Comparison of ENCODE assay signal across 8 mouse cellular contexts in genomic region chr12:100606733-100607132, GRCm38 (mm10).
DNase-seq lines count a peak whose midpoint lies in the region; ATAC-seq and TF ChIP-seq lines count a peak whose summit lies in the region.

No protein-coding gene starts in this region.

- H3K36me3 ChIP-seq in lung, embryonic 14.5 days (ENCODE audit: insufficient read depth), result no peaks in the 10 kb centered on the region

- H3K4me1 ChIP-seq in lung, embryonic 14.5 days (ENCODE audit: insufficient read depth), result no peaks in the 10 kb centered on the region

- no peak overlapping the region for H3K4me3 ChIP-seq in lung, embryonic 14.5 days (ENCODE audit: low read depth, low read length)

- peak; percentile 52 for TF ChIP-seq CTCF in lung, embryonic 14.5 days (IDR thresholded peaks at IDR 0.05; ENCODE audit: low read depth)

- no peaks in the 10 kb centered on the region for H3K9me3 ChIP-seq in lung, embryonic 14.5 days (ENCODE audit: low read depth, low read length)

- no peak for ATAC-seq in lung, embryonic 14.5 days (ENCODE audit: insufficient read depth)

- H3K9ac ChIP-seq in lung, embryonic 14.5 days, result no peak overlapping the region

- no peak overlapping the region for H3K27ac ChIP-seq in lung, embryonic 14.5 days (ENCODE audit: low read depth)

- DNase-seq in cerebellum, adult 18-20 months, result peak; percentile 20 to 22
- DNase-seq in cerebellum, adult 8-10 months, result no peak
- DNase-seq in lung, embryonic 14.5 days, result peak; percentile 53
- DNase-seq in lung, postnatal 25 days (ENCODE audit: low spot score), result no peak
- DNase-seq in c-Kit-positive CD71-positive TER-119-positive erythroid progenitor cells, embryonic 14.5 days (ENCODE audit: low spot score), result peak; percentile 29
- DNase-seq in skeletal muscle tissue, adult 2 months (ENCODE audit: low read depth, low spot score), result peak; percentile 21
- DNase-seq in spleen, postnatal 4 days (ENCODE audit: low spot score in 2 of 2), result no peak
- DNase-seq in urinary bladder, postnatal 14 days (ENCODE audit: low spot score), result no peak

- no peak overlapping the region for H3K4me2 ChIP-seq in lung, embryonic 14.5 days

- WGBS in lung, embryonic 14.5 days, result 93% methylated on average over 1 of the region's 1 CpGs

- H3K27me3 ChIP-seq in lung, embryonic 14.5 days (ENCODE audit: insufficient read depth, low read length), result no peaks in the 10 kb centered on the region

Comparison
In these comparisons a context has a peak if more than half of its experiments do, and no peak if none do; other contexts are left out.
1. DNase-seq: peak in cerebellum, adult 18-20 months (2 of 2), lung, embryonic 14.5 days (single experiment), c-Kit-positive CD71-positive TER-119-positive erythroid progenitor cells, embryonic 14.5 days (single experiment) and skeletal muscle tissue, adult 2 months (single experiment); none in cerebellum, adult 8-10 months (single experiment), lung, postnatal 25 days (single experiment), spleen, postnatal 4 days (0 of 2) and urinary bladder, postnatal 14 days (single experiment).